Mouse (Mus musculus) E14TG2a.4 (cell line): ENCODE results near the gene Prkd2.

Experiments
- CTCF ChIP-seq: conservative IDR thresholded peaks from 2 replicates; pipeline ENCODE4 v1.5.1; 2014; ENCODE audit warnings: low read length
- NANOG ChIP-seq: IDR thresholded peaks from 2 replicates; pipeline ENCODE4 v1.6.1; 2014; ENCODE audit warnings: borderline replicate concordance, low read length, mixed read lengths
- POU5F1 ChIP-seq: IDR thresholded peaks from 2 replicates; pipeline ENCODE4 v1.6.1; 2014; ENCODE audit warnings: low read length, borderline replicate concordance

- TF ChIP-seq CTCF = no peak
- TF ChIP-seq NANOG = no peak
- no peak for TF ChIP-seq POU5F1
Measured at GRCm38 (mm10) chr7:16906281-16906680, 63.6 kb downstream of the Prkd2 start, which contains the start of gene Ptgir.
